Mouse (Mus musculus) skeletal muscle tissue, adult 2 months (tissue): Measurements from ENCODE around the gene Gm19345.
A peak's percentile ranks its signal among the peaks of the same experiment; 100 is the strongest.

Experiments used
- DNase-seq: peaks from one replicate; pipeline ENCODE4 v3.0.0-alpha.2; 2012; ENCODE audit warnings: low read depth, low spot score

Gm19345 gene

GRCm38 (mm10) chr7:19826756-19827155 lies 25.0 kb upstream of the Gm19345 start:
- no peak for DNase-seq

GRCm38 (mm10) chr7:19829694-19830093 lies 22.1 kb upstream of the Gm19345 start:
- no peak for DNase-seq

GRCm38 (mm10) chr7:19830682-19831156 lies 21.1 kb upstream of the Gm19345 start:
- peak; percentile 94 for DNase-seq

GRCm38 (mm10) chr7:19831837-19832236 lies 20.0 kb upstream of the Gm19345 start:
- DNase-seq: peak; percentile 59

- no peak for DNase-seq
Observed at GRCm38 (mm10) chr7:19834055-19834454, 17.7 kb upstream of the Gm19345 start.

- DNase-seq: no peak
Observed at GRCm38 (mm10) chr7:19836843-19837242, 15.0 kb upstream of the Gm19345 start.

GRCm38 (mm10) chr7:19840371-19840770 lies 11.4 kb upstream of the Gm19345 start:
- DNase-seq: no peak

GRCm38 (mm10) chr7:19840936-19841335 lies 10.9 kb upstream of the Gm19345 start:
- no peak for DNase-seq

GRCm38 (mm10) chr7:19841686-19842413 lies 10.0 kb upstream of the Gm19345 start:
- DNase-seq: no peak

- no peak for DNase-seq
Observed at GRCm38 (mm10) chr7:19842885-19843504, 8.8 kb upstream of the Gm19345 start.

- DNase-seq: peak; percentile 50
Observed at GRCm38 (mm10) chr7:19843561-19843960, 8.2 kb upstream of the Gm19345 start.

GRCm38 (mm10) chr7:19844521-19845171 lies 7.2 kb upstream of the Gm19345 start:
- no peak for DNase-seq

- no peak for DNase-seq
Observed at GRCm38 (mm10) chr7:19853526-19853925, 1.7 kb downstream of the Gm19345 start.

GRCm38 (mm10) chr7:19855663-19856062 lies 3.9 kb downstream of the Gm19345 start:
- no peak for DNase-seq

- DNase-seq: no peak
Observed at GRCm38 (mm10) chr7:19856283-19856682, 4.5 kb downstream of the Gm19345 start.

- DNase-seq: no peak
Observed at GRCm38 (mm10) chr7:19859740-19860139, 7.9 kb downstream of the Gm19345 start.

- no peak for DNase-seq
Observed at GRCm38 (mm10) chr7:19861199-19861598, 9.4 kb downstream of the Gm19345 start, which contains the start of gene Ceacam16. TSS of gene Ceacam16 (minus strand) at chr7:19861299.

- no peak for DNase-seq
Observed at GRCm38 (mm10) chr7:19864241-19864640, 12.4 kb downstream of the Gm19345 start.

GRCm38 (mm10) chr7:19865246-19866036 lies 13.6 kb downstream of the Gm19345 start:
- no peak for DNase-seq

- no peak for DNase-seq
Observed at GRCm38 (mm10) chr7:19866490-19866889, 14.7 kb downstream of the Gm19345 start.

GRCm38 (mm10) chr7:19867751-19868399 lies 16.1 kb downstream of the Gm19345 start:
- no peak for DNase-seq
